Mouse (Mus musculus): Measurements from ENCODE around the gene Mecom.

Mecom gene

DNA sequence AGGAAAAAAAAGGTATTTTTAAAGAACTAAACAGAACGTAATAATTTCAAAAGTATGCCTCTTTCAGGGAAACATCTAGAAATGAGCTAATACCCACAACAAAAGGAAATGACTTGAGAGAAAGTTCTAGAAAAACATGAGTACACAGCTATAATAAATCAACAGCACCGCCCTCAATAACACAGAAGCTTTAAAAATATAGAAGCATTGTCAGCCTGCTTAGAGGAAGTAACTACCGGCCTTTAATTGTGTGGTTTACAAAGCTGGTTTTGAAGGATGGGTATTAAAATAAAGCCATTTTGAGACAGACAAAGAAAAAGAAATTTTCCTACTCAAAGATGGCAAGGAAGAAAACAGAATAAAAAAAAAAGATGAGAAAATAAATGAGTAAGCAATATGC, 217.3 kb downstream of the Mecom start:
- DNase-seq = no peak

DNA sequence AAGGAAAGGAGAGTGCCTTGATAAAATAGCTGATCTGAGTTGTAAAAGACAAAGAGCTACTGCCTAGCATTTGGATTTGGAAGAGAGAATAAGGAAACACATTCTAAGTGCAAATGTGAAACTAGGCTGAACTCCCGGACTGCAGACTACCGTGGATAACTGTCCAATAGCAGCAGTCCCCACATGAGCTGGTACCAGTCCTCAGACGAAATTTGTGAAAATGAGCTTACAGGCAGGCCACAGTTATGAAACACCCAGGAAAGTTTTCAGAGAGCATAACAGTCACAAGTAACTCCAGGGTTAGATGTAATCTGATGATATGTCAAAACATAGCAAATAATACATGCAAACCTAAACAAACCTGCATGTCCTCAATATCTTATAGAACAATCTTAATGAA, 217.8 kb downstream of the Mecom start:
- DNase-seq = no peak

DNA sequence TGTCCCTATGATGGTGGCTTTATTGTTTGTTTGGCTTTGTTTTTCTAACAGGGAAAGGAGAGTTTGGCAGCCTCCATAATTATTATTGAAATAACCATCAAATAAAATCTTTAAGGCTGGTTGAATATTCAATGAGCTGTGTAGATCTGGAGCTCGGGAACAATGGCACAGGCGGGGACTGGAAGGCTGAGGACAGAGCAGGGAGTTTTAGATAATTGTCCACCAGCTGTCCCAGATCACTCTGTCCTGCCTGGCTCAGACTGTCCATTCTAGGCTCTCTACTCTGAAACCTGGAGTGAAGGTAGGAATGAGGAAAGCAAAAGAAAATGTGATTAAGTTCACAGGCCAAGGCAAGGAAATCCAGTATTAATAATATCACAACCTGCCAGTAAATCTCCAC, 232.9 kb downstream of the Mecom start:
- no peak for DNase-seq

DNA sequence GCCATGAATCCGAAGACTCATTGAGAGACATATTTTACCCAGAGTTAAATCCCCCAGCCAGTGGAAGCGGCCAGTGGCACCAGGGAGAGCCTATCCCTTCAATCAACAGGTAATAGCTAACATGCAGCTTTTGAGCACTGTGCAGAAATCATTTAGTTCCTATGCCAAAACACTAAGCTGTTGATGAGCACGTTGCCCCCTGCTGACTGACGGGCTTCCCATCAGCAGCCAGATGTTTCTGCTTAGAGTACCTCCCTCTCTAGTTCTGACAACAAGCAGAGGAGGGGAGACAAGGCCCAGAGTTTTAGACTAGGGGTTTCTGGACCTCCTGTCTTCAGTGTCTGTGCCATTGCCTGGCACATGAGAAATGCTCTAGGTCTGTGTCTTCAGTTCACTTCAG, 239.7 kb downstream of the Mecom start:
- DNase-seq = no peak

DNA sequence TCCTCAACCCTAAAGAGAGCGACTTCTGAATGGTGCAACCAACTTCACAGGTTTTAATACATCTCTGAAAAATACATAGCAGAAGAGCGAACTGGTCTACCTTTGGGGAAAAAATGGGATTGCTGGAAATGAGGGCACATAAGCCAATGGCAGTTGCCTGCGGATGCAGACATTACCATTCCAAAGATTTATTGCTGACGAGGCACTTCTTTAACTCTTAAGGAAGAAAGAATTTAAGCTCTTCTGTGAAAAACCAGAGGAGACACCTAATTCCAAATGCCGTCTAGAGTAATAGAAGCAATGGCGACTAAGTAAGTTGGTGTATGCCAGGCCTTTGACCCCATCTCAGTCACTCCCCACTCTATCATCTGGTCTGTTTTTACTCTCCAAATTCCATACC, 240.2 kb downstream of the Mecom start:
- DNase-seq = no peak

DNA sequence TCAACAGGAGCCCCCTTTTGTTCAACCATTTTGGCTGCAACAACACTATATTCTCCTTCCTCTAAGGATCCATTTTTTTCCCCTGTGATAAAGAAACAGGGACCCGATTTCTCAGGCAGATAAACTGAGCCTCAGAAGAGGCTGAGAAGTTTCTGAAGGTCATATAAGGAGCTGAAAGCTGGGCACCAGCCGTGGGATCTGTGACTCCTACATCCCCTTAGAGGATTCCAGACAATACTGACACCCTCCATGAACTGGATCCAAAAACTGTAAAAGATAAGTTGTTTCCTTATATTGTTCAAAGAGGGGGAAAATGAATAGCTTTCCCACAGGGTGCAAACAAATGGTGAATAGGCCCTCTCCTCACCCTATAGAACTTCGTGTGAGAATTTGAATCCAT, 241.7 kb downstream of the Mecom start:
- no peak for DNase-seq

DNA sequence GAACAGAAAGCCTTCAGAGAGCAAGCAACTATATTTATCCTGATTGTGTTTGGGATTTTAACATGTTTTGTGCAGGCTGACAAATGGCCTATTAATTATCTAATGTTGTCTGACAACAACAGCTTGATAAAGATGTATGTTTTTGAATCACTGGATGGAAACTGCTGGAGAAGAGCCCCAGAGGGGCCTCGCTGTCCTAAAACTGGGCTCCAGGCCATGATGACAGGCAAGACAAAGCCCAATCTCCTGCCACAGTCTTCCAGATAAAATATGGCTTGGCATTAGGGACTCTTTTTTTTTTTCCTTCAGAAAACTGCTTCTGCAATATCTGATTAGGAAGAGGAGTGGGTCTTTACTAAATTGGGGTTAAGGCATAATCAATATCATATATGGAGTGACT, 248.3 kb downstream of the Mecom start:
- DNase-seq = no peak

DNA sequence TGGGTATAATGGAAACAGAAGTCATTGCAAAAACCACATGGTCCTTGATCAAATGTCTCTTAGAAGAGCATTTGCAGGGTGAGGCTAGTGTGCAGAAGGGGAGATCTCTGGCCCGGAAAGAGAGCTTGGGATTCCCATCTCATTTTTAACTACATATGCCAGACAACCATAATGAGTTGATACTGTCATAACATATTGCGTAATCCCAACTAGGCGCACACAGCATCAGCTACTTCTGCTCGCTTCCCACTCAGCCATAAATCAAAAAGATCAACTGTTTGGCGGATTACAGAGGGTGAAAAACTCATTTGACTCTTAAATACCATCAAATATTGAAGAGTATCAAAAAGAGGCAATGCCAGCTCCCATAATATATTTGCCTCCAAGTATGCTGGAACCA, 253.4 kb downstream of the Mecom start:
- DNase-seq = no peak

DNA sequence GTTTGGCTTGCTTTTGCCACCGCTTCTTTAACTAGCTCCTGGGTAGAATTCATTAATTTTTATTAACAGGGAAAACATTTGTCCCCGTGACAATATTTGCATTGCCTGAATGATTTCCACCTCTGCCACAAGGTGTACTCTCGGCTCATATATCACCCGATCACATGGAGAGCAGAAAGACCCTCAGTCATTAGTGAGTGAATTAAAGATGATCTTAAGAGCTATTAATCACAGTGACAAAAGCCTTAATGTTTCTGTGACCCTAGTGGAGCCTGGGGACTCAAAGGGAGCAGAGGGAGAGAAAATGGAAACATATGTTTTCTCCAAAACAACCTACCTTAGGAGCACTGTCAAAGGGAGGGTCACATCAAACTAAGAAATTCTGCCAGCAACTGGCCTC, 261.3 kb downstream of the Mecom start:
- DNase-seq = no peak

DNA sequence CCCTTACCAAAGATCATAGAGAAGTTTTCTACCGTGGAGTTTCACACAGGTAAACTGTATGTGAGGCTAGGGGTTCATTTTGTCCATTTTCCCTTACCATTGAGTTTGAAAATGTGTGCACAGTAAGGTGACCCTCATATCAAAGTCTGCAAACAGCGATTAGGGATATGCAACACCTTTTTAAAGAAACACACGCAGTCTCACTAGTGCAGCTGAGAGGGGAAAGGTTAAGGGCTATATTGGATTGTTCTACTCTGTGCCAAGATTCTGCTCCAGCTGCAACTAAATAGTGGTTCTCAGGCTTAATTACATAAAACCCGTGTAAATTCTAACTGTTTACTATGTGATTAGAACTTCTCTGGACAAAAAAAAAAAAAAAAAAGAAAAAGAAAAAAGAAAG, 263.7 kb downstream of the Mecom start:
- no peak for DNase-seq

DNA sequence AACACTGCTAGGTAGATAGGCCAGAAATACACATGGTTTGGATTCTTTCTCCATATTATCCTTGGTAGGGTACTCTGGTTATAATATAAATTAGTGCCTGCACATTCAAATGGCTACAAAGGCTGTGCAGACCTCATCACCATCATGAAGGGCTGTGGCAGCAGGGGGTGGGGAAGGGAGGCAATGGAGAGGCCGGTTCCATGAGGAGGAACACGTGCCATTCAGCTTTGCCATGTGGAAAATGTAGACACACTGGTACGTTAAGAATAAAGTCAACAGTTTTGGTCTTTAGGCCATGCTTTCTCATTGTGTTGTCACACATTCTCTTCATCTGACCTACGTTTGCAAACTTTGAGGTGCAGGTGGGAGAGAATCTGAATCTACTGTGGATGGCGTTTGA, 264.2 kb downstream of the Mecom start:
- DNase-seq = no peak

DNA sequence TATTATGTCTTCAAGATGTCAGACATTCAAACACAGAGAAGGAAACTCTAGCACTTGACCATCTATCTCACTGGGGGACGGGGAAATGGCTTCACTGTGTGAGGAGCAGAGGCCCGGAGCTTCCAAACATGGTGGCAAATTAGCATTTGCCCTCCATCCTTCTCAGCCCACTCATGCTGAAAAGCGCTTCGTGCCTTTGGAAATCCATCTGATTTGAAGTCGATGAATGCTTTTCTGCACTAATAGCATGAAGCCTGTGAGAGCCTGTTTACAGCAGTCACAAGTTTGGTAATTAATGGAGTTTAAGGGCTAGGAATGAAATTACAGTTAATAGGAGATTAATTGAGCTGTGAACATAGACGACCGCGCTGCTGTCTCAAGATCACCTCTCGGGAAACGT, 270.2 kb downstream of the Mecom start:
- no peak for DNase-seq

DNA sequence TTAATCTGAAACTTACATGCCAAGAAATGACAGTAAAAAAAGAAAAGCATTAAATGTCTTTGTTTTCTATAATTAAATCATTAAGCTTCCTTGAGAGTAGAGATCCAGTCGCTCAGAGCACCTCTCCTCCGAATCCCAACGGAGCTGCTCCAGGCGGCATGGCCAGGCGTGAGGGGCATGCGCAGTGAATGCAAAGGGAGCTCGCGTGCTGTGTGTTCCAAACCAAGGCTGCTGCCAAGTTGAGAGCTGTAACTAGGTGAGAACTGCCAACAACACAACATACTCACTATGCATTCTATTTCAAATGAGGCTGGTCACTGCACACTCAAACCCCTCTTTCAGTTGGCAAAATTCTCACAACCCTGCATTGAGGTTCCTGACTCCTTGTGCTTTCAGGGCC, 271.7 kb downstream of the Mecom start:
- no peak for DNase-seq

DNA sequence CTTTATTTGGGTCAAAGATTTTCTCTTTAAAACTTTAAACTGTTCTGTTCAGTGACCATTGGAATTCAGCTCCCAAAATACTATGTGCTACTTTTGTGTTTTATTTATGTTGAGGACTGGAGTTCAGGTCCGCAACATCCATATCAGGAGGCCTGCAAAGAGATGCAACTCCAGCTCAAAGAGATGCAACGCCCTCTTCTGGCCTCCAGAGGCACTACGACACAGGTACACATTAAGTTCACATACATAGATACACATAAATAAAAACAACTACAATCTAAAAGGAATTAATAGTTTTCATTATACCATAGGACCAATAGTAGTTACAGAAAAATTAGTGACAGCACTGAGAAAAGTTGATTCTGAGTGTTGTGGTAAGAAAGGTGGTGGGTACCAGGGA, 278.6 kb downstream of the Mecom start:
- DNase-seq = no peak

DNA sequence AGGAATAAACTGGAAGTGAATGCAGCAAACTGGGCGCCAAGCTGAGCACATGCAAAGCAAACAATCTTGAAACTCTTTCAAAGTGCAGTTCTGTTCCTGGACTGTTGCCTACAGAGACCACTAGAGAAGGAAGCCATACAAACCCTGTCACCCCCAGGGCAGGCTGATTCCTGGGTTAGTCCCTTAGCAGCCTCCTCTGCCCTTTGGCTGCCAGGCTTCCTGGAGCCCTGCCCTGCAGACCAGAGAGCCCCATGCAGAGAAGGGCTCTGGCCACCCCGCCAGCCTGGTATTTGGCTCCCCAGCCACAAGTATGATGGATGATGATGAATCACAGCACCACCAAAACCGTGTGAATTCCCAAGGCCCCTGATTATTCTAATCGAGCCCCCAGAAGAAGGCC, 286.9 kb downstream of the Mecom start:
- DNase-seq = no peak

DNA sequence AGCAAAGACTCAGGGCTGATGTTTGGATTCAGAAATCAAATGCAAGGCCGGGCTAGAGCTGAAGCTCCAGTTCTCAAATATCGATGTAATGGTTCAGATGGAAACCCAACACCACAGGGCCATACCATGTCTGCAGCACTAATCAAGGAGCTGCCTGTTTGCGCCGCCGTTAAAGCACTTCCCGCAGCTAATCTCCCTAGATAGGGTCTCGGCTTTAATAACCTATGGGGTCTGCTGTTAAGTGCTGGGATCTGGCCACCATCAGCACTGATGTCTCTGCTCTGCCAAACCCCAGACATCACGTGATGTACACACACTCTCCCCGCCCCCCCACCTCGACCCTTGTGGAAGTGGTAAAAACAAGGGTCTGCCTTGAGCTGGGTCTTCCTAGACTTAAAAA, 289.4 kb downstream of the Mecom start:
- no peak for DNase-seq

DNA sequence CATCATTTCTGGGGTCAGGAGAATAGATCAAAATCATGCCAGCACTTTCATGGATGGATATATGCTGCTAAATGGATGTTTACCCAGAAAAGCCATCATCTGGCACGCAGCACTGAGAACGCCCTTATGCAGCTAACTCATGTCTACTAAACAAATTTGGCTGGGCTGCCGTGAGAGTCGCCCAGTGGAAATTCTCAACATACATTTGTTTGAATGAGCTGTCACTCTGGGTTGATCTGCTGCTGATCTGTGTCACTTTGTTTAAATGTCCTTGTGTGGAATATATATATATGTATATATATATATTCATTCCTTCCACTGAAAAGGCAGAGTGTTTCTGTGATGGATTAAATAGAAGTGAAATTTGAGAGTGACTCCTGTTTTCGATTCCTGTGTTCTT, 290.0 kb downstream of the Mecom start:
- DNase-seq = no peak

DNA sequence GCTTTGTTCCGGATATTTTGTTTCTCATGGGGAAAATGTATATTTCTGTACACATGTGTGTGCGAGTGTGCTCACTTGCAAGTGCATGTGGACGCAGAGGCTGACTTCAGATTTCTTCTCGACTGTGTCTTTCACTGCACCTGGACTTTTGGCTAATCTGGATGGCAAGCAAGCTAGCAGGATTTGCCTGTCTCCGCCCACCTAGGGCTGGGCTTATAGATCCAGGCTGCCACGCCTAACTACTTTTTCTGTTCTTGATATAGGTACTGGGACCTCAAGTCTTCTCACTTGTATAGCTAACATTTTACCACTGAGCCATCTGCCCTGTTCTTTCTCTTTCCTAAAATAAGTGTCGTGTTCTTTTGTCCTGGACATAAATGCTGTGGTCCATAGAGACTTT, 290.9 kb downstream of the Mecom start:
- DNase-seq = no peak

DNA sequence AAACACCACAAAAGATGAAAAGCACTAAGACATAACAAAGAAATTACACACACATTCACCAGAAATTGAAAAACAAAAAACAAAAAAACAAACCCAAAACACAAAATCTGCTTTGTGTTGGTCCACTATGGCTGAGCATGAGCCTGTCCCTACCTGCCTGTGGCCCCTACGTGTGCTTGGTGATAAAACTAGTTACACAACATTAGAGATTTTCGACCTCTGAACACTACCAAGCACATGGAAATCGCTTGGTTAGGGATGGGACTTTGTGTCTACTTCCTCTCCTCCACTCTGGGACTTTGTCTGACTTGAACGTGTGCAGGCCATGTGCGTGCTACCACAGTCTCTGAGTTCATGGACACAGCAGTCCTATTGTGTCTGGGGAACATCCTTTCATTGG, 292.0 kb downstream of the Mecom start:
- no peak for DNase-seq

DNA sequence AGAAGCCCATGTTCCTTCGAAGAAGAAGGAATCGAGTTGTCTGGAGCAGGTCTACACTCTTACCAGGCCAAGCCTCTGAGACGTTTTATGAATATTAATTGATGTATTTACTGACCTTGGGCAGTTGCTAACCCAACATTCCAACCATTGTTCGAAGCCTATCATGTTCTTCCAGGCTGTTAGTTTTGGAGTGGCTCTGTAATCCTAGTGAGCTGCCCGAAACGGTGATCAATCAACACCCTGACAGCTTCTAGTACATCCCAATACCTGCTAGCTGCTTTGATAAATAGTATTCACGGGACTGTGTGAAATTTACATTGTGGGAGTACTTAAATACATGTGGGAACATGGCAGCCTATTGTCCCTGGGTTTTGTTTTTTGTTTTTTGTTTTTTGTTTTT, 293.4 kb downstream of the Mecom start:
- DNase-seq = no peak

DNA sequence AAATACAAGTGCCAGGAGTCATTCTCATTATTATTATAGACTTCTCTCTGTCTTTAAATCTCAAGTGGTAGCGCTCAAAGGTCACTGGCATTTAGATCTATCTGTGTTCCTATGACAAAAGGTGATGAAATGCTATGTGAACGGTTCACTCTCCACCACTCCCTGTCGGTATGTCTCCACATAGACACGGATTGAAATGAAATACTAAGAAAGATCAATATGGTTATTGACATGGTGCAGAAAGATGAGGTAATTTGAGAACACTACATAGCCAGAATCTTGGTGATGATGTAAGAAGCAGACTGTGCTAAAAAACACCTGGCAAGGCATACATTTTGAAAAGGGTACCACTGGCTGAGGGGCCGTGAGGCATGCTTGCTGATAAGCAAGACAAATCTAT, 294.1 kb downstream of the Mecom start:
- no peak for DNase-seq

DNA sequence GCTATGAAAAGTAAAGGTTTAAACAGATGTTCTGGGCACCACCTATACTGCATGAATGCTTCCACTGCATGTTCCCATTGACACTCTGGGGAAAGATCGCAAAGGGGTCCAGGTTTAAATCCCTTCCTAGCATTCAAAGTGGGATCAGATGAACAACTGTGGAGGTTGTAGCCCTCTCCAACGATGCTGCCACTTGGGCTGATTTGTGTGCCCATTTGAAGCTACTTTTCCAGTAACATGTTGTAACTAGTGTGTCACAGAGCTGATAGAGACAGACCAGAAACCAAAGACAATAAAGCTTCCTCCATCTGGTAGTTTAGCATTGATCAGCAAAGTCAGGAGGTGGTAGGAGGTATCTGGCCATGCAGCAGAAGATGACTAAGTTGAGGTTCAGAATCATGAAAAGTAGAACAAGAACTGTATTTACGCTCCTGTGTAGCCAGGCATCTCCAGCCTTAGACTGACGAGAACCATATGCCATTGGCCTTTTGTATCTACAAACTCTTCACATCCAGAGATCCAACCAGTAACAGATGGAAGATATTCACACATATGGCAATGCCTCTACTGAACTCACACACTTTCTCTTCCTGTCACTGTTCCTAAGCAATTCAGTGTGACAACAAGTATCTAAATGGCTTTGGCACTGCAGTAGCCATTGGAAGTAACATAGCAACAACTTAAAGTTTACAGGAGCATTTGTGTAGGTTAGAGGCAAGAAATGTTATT, 299.0 kb downstream of the Mecom start:
- DNase-seq = no peak

DNA sequence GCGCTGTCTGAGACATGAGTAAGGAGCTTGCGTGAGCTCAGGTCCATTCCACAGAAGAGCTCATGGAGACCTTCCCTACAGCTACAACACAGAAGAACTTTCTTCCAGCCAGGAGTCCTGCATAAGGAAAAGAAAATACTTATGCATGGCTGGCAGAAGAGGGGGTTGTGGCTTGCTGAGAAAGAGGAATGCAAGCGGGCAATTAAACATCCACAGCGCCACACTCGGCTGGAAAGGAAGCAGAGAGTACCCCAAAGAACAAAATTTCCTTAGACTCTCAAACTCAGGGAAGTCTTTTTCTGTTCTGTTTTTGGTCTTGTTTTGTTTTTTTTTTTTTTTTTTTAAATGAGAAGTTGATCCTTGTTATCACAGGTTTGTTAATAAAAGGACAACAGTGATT, 300.6 kb downstream of the Mecom start:
- no peak for DNase-seq

DNA sequence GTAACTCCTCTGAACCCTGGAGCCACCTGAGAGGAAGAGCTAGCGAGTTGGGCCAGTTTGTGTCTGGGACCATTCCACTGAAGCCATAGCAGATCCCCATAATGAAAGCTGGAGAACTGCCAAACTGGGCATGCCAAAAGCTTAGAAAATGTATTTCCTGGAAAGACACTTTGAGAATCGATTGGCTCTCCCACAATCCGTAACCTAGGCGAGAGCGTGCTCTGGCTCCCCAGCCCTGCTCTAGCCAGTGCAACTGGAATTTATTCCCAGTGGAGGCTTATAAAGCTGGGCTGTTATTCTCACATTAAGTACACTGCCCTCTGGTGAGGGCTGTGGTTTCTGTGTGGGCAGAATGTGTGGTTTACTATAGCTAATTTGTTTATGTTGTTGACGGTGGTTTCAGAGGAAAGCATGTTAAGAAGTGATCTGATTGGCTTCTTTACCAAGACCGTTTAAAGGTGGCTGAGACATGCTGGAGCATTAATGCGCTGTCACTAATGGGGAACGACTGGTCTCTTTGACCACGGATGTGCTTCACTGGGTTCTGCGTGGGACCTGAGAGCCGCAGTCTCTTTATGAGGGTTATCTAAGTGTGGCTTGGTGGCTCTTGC, 301.3 kb downstream of the Mecom start:
- no peak for DNase-seq

DNA sequence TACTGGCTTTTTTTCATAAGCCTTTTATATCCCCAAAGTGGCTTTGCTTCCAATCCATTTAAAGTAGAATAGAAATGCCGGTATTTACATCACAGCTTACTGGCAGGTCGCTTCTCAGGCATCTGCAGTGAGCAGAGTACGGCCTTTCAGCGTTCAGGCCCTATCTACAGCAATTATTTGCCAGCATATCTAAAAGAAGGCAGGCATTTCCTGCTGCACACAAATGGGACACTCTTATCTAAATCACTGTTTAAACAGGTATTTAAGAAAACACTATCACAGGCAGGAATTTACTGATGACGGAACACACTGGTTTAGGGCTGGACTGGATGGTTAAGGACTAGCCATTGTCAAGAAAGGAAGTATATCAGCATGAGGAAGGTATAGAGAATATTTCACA, 301.9 kb downstream of the Mecom start:
- DNase-seq = no peak
